Mouse (Mus musculus) cerebellum, adult 8-10 months (tissue): Measurements from ENCODE around the gene Plau.

ENCODE experiments used
- DNase-seq: peaks from one replicate; pipeline ENCODE4 v3.0.0; 2022

Plau gene

DNA sequence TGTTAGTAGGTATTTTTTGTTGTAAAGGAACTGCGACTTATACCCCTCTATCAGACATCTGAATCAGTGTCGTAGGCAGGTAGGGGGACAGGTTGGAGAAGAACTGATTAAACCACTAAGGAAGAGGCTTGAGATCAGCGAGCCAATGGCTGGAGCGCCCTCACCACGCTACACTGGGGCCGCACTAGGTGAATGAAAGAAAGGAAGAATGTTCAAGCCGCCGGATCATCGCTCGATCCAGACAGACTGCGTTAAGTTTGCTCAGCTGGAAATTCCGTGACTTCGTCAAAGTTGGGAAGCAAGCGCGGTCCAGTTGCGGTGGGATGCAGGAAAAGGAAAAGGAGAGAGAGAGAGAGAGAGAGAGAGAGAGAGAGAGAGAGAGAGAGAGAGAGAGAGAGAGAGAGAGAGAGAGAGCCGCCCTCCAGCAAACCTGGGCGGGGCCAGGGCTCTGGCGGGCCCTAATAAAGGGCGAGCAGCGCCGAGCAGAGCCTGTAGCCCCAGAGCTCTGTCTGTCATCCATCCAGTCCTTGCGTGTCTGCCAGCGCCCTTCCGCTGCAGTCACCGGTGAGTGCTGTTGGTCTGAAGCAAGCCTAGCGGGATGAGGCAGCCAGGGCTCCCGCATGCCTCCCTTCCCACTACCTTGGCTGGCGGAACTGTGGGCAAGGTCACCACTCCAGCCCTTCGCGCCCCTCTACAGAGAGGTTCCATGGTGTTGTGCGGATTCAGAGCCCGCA lies at the start of gene Plau:
Gene Plau, plus strand, starts transcription at position 490 of the 734 bp plus-strand sequence.
- peak; percentile 30 for DNase-seq

DNA sequence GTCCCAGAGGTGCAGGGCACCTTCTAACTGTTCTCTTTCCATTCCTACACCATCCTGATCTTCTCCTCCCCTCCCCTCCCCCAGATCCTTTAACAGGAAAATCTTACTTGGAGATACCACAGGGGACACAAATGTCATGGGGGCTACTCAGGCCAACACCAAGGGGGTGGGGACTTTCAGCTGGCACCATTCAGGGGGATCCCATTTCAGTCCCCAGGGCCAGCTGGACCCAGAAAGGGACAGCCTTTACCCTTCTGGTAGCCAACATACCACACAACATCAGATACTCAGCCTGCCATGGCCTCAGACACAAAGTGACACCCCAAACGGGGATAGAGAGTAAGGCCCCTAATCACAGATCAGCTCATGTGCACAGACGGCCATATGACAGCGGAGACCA lies 48.3 kb upstream of the Plau start:
- DNase-seq = no peak

DNA sequence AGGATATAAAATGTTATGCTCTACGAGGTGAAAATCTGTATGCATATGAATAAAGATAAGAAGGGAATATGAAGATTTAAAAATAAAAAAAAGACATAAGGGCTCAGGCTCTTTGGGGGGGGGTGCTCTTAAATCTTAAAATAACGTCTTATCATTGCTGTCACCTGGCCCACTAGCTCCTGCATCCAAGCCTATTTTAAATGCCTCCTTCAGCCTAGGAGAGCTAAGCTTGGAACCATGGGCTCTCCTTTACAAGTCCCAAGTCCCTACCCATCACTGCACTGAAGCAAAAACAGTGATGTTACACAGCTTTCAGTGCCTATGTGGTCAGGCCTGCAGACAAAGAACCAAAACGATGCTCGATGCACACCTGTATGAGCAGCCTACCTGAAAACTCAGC lies 46.9 kb upstream of the Plau start:
- no peak for DNase-seq

DNA sequence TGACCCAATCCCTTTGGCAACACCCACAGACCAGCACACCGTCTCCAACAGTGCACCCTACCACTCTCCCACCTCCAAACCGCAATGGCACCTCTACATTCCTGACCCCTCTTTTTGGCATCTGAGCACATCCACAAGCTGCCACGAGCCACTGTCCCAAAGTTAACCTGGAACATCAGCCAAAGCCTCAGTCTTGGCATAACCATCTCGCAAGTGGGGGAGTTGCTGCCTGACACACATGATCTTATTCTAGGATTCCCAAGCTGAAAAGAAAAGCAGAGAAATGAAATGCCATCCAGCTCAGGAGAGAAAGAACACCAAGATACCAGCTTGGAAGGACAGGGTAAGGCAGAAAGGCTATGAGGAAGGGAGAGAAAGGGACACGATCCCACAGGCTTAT lies 46.0 kb upstream of the Plau start:
- DNase-seq = no peak

DNA sequence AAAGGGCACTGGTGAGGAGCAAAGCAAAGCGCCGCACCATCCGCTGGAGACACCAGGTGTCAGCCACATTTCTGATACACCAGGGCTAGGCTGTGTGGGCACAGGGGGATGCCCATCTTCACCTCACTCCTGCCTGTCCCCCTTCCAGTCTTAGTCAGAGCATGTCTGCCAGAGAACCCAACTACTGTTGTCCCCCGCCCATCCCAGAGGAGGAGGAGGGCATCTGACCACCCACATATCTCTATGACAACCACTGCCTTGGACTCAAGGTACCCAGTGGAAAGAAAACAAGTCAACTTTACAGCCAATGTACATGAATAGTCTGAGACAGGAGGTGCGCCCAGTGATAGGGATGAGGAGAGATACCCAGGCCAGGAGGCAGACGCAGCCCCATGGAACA lies 45.5 kb upstream of the Plau start:
- DNase-seq = no peak

DNA sequence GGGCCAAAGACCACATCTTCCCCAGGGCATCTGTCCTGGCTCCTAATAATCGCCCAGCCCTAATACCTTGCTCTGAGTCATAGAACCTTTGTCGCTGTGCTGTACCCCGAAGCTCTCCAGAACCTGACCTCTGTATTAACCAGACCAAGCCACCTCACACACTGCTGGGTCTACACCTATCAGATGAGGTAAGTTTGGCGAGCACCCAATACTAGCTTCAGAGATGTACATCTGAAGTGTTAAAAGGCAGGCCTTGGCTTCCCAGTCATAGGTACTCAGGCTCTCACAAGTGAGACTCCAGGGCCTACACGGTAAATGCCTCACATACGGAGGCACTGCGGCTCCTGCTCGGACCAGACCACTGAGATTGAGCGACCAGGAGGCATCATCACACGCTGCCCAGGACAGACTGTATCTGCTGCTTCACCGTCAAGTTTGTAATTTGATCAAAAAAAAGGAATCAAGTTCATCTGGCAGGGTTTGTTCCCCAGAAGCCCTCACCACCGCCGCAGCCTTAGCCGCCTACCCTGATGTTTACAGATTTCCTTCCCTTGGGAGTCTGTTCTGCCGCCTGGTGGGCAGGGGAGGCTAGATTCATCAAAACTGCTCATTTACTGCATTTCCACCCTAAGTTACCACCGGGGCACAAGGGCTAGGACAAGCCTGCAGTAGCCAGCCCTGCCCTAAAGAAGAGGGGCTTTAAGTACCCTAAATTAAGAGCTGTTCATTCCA lies 44.8 kb upstream of the Plau start:
- DNase-seq = no peak

DNA sequence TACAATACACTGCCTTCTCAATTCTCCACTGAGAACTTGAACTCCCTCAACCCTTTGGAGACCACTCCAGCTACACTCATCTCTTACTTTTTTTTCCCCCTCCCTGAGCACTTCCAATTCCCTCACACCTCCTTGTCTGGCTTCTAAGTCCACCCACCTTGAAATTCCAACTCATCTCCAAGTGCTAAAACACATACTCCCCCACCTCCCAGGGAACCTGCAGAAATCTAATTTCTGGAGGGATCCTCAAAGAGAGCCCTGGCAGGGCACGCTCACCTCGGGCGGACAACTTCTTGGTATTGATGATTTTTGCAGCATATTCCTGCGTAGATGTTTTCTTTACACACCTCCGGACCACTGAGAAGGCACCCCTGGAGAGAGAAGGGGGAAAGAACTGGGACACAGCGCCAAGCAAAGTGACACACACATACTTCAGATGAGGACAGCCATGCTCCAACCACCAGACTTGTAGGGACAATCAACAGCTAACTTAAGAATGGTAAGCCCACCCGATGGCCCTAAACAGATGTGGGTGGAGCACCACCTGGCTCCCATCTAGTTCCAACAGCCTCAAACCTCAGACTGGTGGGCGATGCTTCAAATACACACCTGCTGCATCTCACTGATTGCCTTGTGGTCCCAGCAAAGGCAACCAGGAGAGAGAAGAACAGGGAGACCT lies 44.1 kb upstream of the Plau start:
- no peak for DNase-seq

DNA sequence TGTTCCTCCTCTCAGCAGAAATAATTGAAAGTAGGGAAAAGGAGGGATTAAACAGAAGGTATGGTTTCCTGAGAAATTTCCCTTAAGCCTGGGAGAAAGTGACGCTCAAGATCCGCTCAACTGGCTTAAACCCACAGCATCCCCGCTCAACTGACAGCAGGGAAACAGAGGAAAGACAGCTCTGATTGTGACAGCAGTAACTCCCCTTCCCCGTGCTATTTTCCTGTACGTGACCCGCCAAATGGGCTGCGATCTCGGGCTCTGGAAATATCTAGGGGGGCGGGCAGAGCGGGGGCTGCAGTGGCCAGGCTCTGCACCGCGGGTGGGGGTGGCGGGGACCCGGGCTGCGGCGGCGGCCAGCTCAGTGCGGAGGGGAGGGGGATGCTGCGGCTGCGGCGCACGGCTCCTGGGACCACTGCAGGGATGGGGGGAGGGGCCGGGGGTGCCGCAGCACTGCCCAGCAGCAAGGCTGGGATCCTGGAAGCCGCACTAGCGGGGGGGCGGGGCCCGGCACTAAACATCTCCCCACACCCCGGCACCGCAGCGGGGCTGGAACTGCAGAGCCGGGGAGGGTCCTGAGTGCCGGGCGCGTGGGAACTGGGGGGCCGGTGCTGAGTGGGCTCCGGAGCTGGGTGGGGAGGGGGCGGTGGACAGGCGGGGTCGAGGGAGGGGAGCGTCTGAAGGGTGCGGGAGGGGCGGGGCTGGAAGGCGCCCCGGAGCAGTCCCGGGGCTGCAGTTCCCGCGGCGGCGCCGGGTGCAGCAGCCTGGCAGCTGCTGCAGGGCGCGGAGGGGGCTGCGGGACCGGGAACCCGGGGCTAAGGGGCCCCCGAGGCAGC lies 43.3 kb upstream of the Plau start:
- peak; percentile 40 for DNase-seq

DNA sequence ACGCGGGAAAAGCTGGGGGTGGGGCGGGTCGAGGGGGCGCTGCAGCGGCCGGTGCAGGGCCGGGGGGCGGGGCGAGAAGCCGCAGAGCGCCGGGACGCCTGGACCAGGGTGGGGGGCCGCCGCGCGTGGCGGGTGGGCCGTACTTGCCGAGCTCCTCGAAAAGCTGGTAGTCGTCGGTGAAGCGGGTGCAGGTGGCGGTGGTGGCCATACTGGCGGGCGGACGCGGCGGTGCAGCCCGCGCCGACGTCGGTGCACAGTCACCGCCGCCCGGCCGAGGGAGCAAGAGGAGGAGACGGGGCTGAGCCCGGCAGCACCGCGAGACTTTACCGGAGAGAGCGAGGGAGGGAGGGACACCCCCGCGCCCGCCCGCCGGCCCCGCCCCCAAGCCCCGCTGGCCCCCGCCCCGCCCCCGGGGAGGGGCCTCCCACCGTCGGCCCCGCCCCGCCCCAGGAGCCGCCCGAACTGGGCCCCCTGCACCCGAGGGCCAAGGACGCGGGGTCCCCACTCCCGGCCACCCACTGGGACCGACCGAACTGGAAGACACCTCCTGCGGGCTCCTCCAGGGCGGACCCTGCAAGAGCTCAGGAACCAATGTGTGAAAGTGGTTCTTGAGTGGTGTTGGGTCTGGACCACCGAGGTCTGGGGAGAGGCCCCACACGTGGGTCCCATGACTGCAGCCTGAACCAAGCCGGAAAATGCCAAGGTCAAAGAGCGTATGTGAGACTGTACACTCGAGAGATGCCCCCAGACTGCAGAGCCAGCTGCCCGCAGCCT lies 42.5 kb upstream of the Plau start, which contains the start of gene Camk2g:
Gene Camk2g, minus strand, starts transcription at position 331 of the 774 bp plus-strand sequence.
- peak; percentile 73 for DNase-seq

DNA sequence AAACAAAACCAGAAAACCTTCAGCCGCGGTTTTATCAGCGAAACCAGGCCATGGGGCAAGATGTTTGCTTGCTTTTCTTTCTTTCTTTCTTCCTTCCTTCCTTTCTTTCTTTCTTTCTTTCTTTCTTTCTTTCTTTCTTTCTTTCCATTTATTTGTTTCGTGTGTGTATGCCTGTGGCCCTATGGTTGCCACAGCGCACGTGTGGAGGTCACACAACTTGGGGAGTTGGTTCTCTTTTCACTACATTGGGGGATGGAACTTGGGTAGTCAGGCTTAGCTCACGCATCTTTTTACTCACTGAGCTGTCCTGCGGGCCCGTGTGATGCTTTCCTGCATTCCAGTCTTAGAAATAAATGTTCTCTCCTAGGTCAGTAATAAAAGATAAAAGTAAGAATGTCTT lies 41.9 kb upstream of the Plau start:
- no peak for DNase-seq

DNA sequence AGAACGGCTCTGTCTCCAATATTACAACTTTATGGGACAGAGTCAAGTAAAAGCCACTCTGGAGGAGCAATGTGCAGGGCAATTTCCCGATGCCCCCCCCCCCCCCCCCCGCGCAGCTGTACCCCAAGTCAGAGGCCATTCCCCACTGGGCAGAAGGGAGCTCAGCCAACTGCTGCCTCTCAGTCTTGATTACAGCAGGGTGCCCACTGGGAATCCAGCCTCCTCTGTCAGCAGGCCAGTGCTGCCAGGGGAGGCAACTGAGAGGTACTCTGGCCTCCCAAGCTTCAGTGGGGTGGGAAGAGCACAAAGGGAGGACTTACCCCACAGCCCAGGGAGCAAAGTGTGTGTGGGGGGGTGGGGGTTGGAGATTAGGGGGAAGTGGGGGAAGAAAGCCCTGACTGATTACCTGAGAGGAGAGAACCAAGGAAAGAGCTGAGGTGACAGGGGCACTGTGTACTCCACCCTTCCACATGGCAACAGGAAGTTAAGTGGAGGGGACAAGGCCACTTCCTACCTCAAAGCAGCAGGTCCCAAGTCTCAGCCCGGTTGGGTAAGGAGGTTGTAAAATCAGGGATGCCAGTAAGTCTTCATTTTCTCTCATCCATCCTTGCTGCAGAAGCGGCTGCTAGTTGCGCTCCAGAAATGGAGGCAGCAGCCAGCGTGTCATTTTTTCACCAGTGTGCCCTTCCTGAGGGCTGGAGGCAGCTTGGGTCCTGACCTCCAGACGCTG lies 40.9 kb upstream of the Plau start:
- no peak for DNase-seq

DNA sequence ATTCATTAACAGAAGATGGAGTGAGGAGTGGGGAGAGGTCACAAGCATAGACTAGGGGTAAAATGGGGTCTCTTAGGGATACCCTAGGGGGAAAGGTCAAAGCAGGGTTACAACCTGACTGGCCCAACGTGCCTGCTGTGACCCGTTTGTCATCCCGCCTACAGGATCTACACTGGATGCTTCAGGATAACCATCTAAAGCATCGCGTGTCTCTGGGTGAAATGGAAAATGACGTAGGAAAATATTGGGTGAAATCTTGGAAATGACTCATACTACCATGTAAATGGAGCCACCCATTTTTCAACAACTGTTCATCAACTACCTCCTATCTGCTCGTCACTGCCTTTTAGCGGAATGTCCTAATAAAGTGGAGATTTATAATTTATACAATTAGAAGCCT lies 40.3 kb upstream of the Plau start:
- no peak for DNase-seq

DNA sequence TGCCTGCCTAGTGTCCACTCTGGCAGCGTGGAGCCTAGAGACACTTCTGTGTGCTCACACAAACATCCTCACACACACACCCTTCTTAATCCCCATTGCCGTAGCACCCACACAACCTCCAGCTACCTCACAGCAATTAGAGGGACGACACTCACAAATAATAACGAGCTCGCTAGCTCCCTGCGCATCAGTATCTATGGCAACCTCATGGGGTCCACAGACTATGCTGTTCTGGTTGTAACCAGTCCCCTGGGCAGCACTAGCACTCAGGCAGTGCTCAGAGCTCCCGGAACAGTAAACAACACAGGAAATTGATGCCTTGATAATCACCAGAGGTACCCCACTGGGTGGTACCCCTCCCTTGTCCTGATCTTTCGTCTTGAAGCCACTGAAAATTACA lies 39.8 kb upstream of the Plau start:
- no peak for DNase-seq

DNA sequence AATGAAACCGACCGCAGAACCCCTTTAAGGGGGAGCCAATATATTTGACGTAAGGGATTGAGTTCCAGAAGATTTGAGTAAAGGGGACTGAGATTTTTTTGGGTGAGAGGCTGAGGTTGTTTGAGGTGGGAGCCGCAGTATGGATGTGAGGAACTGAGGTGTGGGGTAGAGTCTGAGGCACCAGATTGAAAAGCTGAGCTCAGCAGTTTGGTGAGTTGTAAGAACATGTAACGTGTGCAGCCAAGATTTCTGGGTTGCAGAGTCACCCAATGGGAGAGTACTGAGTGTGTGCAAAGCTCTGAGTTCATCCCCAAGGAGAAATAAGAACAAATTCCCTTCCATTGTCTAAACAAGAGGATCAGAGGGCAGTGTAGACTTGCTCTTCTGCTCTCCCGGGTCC lies 38.2 kb upstream of the Plau start:
- no peak for DNase-seq

DNA sequence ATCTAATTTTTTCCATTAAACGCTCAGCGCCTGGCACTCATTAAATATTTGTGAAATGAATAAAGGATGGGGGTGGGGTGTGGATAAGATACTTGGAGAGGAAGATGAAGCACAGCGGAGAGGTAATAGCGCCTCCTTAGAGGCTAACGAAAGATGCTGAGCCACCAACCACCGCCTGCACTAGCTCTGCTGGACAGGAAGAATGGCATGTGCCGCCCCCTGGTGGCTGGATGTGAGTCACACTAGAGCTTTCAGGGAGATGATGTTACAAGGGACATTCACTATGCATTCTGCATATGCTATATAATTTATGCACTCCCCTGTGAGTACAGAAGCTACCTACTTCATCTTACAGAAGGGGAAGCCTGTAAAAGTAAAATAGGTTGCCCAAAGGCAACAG lies 37.7 kb upstream of the Plau start:
- peak; percentile 94 for DNase-seq

DNA sequence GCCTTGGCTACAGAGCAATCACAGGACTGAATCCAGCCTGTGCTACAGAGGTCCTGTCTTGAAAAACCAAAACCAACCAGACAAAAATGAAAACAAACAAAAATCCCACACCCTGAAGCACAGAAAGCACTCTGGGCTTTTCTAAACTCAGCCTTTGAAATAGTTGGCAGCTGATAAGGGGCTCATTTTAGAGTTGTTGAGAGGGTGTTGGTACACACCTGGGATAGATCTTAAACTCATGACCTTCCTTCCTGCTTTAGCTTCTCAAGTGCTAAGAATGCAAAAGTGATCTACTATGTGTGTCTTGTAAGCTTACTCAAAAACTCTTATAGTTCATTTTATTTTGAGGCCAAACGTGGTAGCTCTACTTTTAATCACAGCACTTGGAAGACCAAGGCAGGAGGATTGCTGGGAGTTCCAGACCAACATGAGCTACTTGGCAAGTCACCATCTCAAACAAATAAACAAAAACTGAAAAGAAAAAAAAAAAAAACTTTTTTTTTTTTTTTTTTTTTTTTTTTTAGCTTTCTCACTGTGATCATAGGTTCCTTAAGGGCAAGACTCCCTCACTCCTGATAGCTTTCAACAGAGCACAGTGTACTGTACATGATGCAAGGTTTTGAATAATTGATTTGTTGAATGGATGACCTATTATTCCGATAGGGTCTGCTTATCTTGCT lies 33.4 kb upstream of the Plau start:
- DNase-seq = no peak

DNA sequence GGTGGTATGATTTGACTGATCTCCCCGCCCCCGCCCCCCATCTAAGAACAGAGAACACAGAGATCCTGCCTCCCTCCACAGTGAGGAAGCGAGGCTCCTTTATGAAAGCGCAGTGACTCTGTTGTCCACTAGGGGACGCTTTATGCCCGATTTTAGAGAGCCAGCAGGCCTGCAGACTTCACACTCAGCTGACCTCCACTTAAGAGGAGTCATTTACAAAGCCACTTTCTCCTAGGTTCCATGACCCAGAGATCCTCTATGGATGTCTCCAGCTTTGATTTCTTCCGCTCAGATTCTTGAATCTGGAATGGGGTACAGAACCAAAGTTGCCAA lies 32.9 kb upstream of the Plau start:
- DNase-seq = peak; percentile 65

DNA sequence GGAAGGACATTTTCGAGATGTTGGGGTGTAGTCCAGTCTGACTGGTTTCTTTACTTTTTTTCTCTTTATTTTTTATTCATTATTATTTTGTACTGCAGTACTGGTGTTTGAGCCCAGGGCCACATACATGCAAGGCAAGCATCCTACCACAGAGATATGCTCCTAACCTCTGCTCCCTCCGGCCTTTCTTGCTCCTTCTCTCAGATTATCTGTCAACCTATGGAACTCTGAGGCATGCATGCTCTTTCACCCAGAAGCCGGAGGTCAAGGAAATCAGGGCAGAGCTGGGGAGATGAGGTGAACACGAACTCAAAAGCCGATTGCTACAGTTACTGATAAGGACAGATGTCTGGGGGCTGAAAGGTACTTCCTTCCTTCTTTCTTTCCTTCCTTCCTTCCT lies 32.0 kb upstream of the Plau start:
- DNase-seq = no peak

DNA sequence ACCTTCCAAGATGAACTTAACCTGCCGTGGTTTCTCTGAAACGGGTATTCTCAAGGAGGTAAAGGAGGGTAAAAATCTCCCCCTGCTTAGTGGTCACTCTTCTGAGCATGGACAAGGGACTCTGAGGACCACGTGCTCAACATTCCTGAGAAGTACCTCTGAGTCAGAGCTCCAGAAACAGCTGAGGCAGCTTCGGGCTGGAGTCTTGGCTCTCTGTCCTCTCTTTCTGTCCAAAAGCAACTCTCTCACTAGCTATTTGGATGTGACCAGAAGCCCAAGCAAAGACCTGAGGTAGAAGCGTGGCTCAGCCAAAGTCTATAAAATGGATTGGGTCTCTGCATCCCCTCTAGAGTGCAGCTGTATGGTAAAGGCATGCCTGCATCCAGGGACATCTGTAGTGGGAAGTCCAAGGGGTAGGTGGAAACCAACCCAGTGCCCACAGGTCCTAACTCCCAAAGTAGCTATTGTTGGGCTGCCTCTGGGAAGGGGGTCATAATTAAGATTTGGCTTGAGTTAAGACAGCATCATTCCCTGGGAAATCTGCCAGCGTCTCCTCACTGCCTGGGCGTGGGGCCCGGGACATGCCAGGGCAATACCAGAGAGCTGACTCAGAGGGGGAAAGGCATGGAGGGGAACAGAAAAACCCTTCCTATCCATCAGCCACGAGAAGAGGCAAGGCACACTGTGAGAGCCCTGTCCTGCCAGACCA lies 31.3 kb upstream of the Plau start:
- DNase-seq = no peak

DNA sequence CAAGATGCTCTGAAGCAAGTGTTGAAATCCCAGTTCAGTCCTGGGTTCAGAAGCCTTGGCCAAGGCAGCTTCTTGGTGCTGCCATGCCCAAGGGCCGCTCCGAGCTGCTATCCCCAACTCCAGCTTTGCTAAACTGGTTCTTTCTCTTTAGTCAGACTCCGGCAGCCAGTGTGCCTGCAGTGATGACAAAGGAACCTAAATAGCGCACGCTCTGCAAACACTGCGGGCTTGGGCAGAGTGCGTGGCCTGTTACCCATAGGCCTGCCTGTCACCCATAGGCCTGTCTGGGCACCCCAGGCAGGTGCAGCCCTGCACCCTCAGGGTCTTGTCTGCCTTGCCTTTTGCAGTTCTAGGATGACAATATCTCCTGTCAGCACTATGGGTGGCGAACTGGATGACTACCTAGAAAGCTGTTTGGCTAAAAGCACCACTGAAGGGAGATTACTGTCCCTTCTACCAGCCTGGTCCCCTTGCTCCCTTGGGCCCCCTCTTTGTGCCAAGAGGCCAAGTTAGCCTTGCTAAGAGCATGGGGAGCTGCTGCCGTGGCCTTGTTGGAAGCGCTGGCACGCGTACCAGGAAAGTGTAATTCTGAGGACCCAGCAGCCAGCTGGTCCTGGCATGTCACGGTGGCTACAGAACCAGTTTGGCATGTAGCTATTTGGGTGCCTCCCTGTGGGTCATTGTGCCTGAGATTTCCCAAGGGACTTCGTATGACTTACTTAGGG lies 30.2 kb upstream of the Plau start:
- no peak for DNase-seq
